ENCODE assay signal across 10 mouse cellular contexts in genomic region chr13:59489143-59489542, GRCm38 (mm10).
DNase-seq lines count a peak whose midpoint lies in the region; ATAC-seq lines count a peak whose summit lies in the region.
"Had no signal": no experiment of that assay in that cellular context is flagged by ENCODE, and none has a peak within 500 bp of the region (broad histone marks: within the 10 kb centered on the region; RNA-seq: fewer than 3 reads in every experiment).

No protein-coding gene starts in this region.

- intact Hi-C loops in heart, postnatal 10 days (cut with DNase I), result loop anchor here (5.0 to 10.0 kb wide), 2 partner anchors 414 to 682 kb away; partner anchors contain the start of gene Ntrk2

- no peaks in the 10 kb centered on the region for H3K9me3 ChIP-seq in heart, embryonic 11.5 days (replicated peaks; ENCODE audit: control insufficient read depth, low read length)
- H3K9me3 ChIP-seq: megakaryocyte, embryonic 14.5 days had no signal

- no peak overlapping the region for H3K9ac ChIP-seq in heart, embryonic 11.5 days (ENCODE audit: low read depth, low read length)

- no peak overlapping the region for H3K4me3 ChIP-seq in heart, embryonic 11.5 days (ENCODE audit: low read depth, low read length)
- H3K4me3 ChIP-seq: megakaryocyte, embryonic 14.5 days had no signal

- no peak overlapping the region for H3K4me2 ChIP-seq in heart, embryonic 11.5 days

- no peaks in the 10 kb centered on the region; the same call in 1 of the 2 replicates for H3K36me3 ChIP-seq in heart, embryonic 11.5 days (ENCODE audit: control insufficient read depth, insufficient read depth, low read length)

- H3K27ac ChIP-seq in heart, embryonic 11.5 days (ENCODE audit: low read depth, low read length), result no peak overlapping the region

- H3K4me1 ChIP-seq in heart, embryonic 11.5 days (ENCODE audit: control insufficient read depth, insufficient read depth, low read length), result no peaks in the 10 kb centered on the region

- peak; percentile 18 for DNase-seq in heart, postnatal 10 days
- peak; percentile 25 for DNase-seq in lung, postnatal 10 days
- no peak for DNase-seq in lung, adult 18-20 months
- DNase-seq in retina, postnatal 1 day, result peak; percentile 32
- DNase-seq in urinary bladder, postnatal 4 days (ENCODE audit: low spot score in 2 of 2), result no peak
- DNase-seq in gastrocnemius, adult 8-10 months (ENCODE audit: low spot score in 2 of 2), result no peak
- DNase-seq: cerebellum, adult 9-11 months had no signal

- H3K27me3 ChIP-seq in heart, embryonic 11.5 days (ENCODE audit: control insufficient read depth, insufficient read depth, low read length), result no peaks in the 10 kb centered on the region
- H3K27me3 ChIP-seq: megakaryocyte, embryonic 14.5 days had no signal

- 30% methylated on average over 2 of the region's 2 CpGs for WGBS in heart, embryonic 11.5 days (ENCODE audit: insufficient replicate concordance)

- no peak for ATAC-seq in heart, embryonic 11.5 days (replicated peaks; ENCODE audit: insufficient number of reproducible peaks, low FRiP score, low TSS enrichment)
- ATAC-seq in common myeloid progenitor, adult 5-6 weeks (replicated peaks; ENCODE audit: low read depth, poor library complexity, severe bottlenecking), result 0 out of 2 replicates have a peak, but pooled peaks have one; percentile 29

Comparison
In these comparisons a context has a peak if more than half of its experiments do, and no peak if none do; other contexts are left out.
1. DNase-seq: peak in heart, postnatal 10 days (2 of 2), lung, postnatal 10 days (single experiment) and retina, postnatal 1 day (single experiment); none in lung, adult 18-20 months (0 of 2), urinary bladder, postnatal 4 days (0 of 2) and gastrocnemius, adult 8-10 months (0 of 2).